Mouse (Mus musculus): ENCODE data around the gene Eif4e. TPM values are rescaled to one million over a fixed set of nuclear protein-coding genes. Genes with fewer than 3 reads are reported as not detected.
"Not testable (repeated sequence)": the region's sequence is repeated elsewhere in the genome, so short reads cannot be mapped to it uniquely, and the experiment has no call there.

The Eif4e gene
- polyA plus RNA-seq, 1 experiment: 5.4 TPM

DNA sequence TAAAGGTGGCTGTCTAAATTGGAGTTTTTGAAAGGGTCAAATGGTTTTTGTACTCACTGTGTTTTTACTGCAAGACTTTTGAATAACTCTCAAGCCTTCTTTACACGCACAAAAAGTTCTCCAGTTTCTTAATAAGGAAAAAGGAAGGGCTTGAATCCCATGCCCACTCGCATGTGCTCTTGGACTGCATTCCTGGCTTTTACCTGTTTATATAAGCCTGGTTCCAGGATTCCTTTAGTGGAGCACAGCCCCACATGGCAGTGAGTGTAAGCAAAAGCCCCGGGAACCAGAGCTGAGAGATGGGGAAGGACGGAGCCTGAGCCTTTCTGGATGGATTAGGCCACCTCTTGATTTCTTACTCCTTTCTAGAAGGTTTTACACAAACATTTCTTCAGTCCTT is 23.1 kb downstream of the Eif4e start:
- Histone ChIP-seq H3K27ac (ENCODE audit: insufficient read depth, low read depth, low read length) (no peak overlapping the region), H3K4me1 (ENCODE audit: control insufficient read depth, insufficient read depth, insufficient read length, low read length) (0 out of 2 replicates have a peak, but pooled peaks cover 1% of the 10 kb centered on the region), H3K4me3 (ENCODE audit: low read depth, low read length) (no peak overlapping the region), H3K36me3 (ENCODE audit: control insufficient read depth, insufficient read depth, low read length) (peaks cover 33% of the 10 kb centered on the region), H3K27me3 (ENCODE audit: control insufficient read depth, insufficient read depth, low read length) (no peaks in the 10 kb centered on the region)
- TF ChIP-seq CTCF (IDR thresholded peaks at IDR 0.05; ENCODE audit: extremely low read depth, insufficient read length, insufficient replicate concordance, low read depth, low read length) (no peak), POLR2A (IDR thresholded peaks at IDR 0.05; ENCODE audit: low read depth, low read length) (no peak)
- WGBS: 83% methylated on average over 4 of the region's 4 CpGs

DNA sequence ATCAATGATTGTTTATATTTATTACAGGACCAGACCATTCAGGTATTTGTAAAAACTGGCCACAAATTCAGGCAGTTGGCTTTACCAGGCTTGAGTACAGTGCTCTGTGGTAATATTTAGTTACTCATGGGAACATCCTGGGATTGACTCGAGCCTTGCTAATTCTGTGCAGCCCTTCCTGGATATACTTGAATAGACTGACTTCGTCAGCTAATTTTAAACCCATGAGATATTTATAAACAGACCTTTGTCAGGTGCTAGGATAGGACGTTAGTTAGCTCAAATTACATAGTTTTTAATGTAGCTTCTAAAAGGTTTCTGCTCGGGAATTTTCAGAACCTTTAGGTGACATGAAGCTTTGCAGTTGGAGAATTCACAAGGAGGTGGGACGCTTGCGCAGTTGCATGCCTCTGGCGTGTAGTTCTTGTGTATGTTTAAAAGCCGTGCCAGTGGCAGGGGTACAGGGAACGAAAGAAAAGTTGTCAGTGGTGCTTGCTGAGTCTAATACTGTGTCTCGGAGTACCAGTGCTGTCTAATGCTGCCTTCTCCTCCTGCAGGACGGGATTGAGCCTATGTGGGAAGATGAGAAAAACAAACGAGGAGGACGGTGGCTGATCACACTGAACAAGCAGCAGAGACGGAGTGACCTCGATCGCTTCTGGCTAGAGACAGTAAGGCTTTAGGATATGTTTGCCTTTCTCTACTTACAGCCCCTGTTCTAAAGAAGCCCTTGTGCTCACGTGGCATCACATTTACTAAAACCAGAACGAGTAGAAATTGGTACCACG is 24.6 kb downstream of the Eif4e start:
- no peak overlapping the region for H3K4me3 ChIP-seq (ENCODE audit: low read depth, low read length)
- no peaks in the 10 kb centered on the region for H3K4me1 ChIP-seq (ENCODE audit: control insufficient read depth, insufficient read depth, insufficient read length, low read length)
- TF ChIP-seq POLR2A (IDR thresholded peaks at IDR 0.05; ENCODE audit: low read depth, low read length) (no peak), CTCF (IDR thresholded peaks at IDR 0.05; ENCODE audit: extremely low read depth, insufficient read length, insufficient replicate concordance, low read depth, low read length) (no peak)
- 88% methylated on average over 19 of the region's 19 CpGs for WGBS
- H3K27me3 ChIP-seq (ENCODE audit: control insufficient read depth, insufficient read depth, low read length): no peaks in the 10 kb centered on the region
- no peak overlapping the region for H3K27ac ChIP-seq (ENCODE audit: insufficient read depth, low read depth, low read length)
- H3K36me3 ChIP-seq (ENCODE audit: control insufficient read depth, insufficient read depth, low read length): peaks cover 37% of the 10 kb centered on the region

DNA sequence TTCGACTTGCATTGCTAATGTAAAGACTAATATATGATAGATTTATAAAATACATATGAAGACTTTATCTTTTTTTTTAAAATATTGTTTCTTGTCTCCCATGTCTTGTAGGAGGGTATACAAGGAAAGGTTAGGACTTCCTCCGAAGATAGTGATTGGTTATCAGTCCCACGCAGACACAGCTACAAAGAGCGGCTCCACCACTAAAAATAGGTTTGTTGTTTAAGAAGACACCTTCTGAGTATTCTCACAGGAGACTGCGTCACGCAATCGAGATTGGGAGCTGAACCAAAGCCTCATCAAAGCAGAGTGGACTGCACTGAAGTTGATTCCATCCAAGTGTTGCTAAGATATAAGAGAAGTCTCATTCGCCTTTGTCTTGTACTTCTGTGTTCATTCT is 29.3 kb downstream of the Eif4e start:
- H3K27me3 ChIP-seq (ENCODE audit: control insufficient read depth, insufficient read depth, low read length); H3K4me3 ChIP-seq (ENCODE audit: low read depth, low read length); H3K27ac ChIP-seq (ENCODE audit: insufficient read depth, low read depth, low read length); H3K4me1 ChIP-seq (ENCODE audit: control insufficient read depth, insufficient read depth, insufficient read length, low read length): not testable (repeated sequence)
- peaks cover 42% of the 10 kb centered on the region for H3K36me3 ChIP-seq (ENCODE audit: control insufficient read depth, insufficient read depth, low read length)
- WGBS: 92% methylated on average over 8 of the region's 8 CpGs

DNA sequence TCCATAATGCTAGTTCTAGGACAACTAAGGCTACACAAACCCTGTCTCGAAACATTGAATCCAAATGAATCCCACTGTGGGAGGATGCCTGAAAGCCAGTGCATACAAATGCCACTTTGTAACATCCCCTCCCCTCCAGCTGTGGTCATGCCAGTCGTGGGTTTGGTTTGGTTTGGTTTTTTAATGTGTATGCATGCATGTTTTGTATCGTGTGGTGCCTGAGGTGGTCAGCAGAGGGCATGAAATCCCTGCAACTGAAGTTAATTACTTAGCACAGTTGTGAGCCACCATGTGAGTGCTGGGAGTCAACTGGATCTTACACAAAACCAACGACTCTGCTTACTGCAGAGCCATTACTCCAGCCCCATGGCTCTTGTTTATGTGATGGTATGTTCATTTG is 32.5 kb downstream of the Eif4e start:
- H3K4me1 ChIP-seq (ENCODE audit: control insufficient read depth, insufficient read depth, insufficient read length, low read length): no peaks in the 10 kb centered on the region
- H3K36me3 ChIP-seq (ENCODE audit: control insufficient read depth, insufficient read depth, low read length): peaks cover 19% of the 10 kb centered on the region
- H3K27ac ChIP-seq (ENCODE audit: insufficient read depth, low read depth, low read length): no peak overlapping the region
- H3K4me3 ChIP-seq (ENCODE audit: low read depth, low read length): no peak overlapping the region
- H3K27me3 ChIP-seq (ENCODE audit: control insufficient read depth, insufficient read depth, low read length): no peaks in the 10 kb centered on the region
- TF ChIP-seq POLR2A (IDR thresholded peaks at IDR 0.05; ENCODE audit: low read depth, low read length) (no peak), CTCF (IDR thresholded peaks at IDR 0.05; ENCODE audit: extremely low read depth, insufficient read length, insufficient replicate concordance, low read depth, low read length) (no peak)
- 61% methylated on average over 4 of the region's 4 CpGs for WGBS

DNA sequence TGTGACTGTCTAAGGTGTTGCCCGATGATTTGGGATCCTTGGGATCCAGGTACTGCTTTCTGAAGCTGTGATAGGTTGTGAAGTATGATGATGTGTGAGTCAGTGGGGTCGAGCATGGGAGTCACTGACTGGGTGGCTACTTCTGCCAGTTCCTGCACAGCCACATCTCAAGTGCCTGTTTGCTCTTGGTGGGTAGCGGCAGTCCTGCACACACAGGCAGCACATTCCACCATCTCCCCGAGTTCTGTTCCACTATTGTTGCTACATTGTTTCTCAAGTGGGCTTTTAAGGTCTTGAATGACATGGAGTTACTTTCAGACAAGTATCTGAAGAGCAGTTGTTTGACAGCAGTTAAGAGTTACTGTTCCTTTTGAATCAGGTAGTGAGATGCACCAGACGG is 34.3 kb downstream of the Eif4e start:
- WGBS: 82% methylated on average over 5 of the region's 5 CpGs
- Histone ChIP-seq H3K27me3 (ENCODE audit: control insufficient read depth, insufficient read depth, low read length) (no peaks in the 10 kb centered on the region), H3K4me1 (ENCODE audit: control insufficient read depth, insufficient read depth, insufficient read length, low read length) (no peaks in the 10 kb centered on the region), H3K27ac (ENCODE audit: insufficient read depth, low read depth, low read length) (no peak overlapping the region), H3K4me3 (ENCODE audit: low read depth, low read length) (no peak overlapping the region), H3K36me3 (ENCODE audit: control insufficient read depth, insufficient read depth, low read length) (peaks cover 14% of the 10 kb centered on the region)
- no peak for TF ChIP-seq CTCF (IDR thresholded peaks at IDR 0.05; ENCODE audit: extremely low read depth, insufficient read length, insufficient replicate concordance, low read depth, low read length)
- no peak for TF ChIP-seq POLR2A (IDR thresholded peaks at IDR 0.05; ENCODE audit: low read depth, low read length)

DNA sequence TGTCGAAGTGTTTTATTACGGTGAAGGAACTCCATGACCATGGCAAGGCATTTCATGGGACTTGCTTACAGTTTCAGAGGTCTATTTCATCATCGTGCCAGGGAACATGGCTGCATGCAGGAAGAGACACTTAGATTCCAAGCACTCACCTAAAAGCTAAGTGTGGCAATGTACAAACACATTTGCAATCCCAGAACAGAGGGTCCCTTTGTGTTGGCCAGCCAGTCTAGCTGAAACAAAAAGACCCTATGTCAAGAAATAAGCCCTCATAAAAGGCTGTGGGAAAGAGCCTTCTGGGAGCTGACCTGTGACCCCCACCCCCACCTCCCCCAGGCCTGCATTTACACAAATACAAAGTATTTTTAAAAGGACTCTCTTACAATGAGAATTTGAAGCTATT is 34.9 kb downstream of the Eif4e start:
- Histone ChIP-seq H3K4me3 (ENCODE audit: low read depth, low read length) (no peak overlapping the region), H3K36me3 (ENCODE audit: control insufficient read depth, insufficient read depth, low read length) (peaks cover 14% of the 10 kb centered on the region), H3K27me3 (ENCODE audit: control insufficient read depth, insufficient read depth, low read length) (no peaks in the 10 kb centered on the region), H3K27ac (ENCODE audit: insufficient read depth, low read depth, low read length) (no peak overlapping the region), H3K4me1 (ENCODE audit: control insufficient read depth, insufficient read depth, insufficient read length, low read length) (no peaks in the 10 kb centered on the region)
- WGBS: 96% methylated on average over 3 of the region's 3 CpGs
- no peak for TF ChIP-seq CTCF (IDR thresholded peaks at IDR 0.05; ENCODE audit: extremely low read depth, insufficient read length, insufficient replicate concordance, low read depth, low read length)
- TF ChIP-seq POLR2A (IDR thresholded peaks at IDR 0.05; ENCODE audit: low read depth, low read length): no peak

DNA sequence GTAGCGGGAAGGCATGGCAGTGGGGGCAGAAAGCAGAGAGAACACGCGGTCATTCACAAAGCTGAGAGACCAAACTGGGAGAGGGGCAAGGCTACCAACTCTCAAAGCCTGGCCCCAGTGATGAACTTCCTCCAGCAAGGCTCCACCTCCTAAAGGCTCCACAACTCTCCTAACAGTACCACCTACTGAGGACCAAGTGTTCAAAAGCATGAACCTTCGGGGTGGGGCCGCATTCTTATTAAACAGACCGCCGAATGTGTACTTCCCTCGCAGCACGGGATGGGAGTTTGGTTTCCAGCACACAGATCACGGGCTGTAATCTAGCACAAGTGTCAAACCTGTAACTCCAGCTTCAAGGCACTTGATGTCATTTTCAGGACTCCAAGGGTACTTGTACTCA is 52.9 kb downstream of the Eif4e start:
- Histone ChIP-seq H3K27ac (ENCODE audit: insufficient read depth, low read depth, low read length) (no peak overlapping the region), H3K4me1 (ENCODE audit: control insufficient read depth, insufficient read depth, insufficient read length, low read length) (no peaks in the 10 kb centered on the region), H3K4me3 (ENCODE audit: low read depth, low read length) (no peak overlapping the region), H3K36me3 (ENCODE audit: control insufficient read depth, insufficient read depth, low read length) (no peaks in the 10 kb centered on the region), H3K27me3 (ENCODE audit: control insufficient read depth, insufficient read depth, low read length) (no peaks in the 10 kb centered on the region)
- no peak for TF ChIP-seq CTCF (IDR thresholded peaks at IDR 0.05; ENCODE audit: extremely low read depth, insufficient read length, insufficient replicate concordance, low read depth, low read length)
- TF ChIP-seq POLR2A (IDR thresholded peaks at IDR 0.05; ENCODE audit: low read depth, low read length): no peak
- WGBS: 85% methylated on average over 10 of the region's 10 CpGs

Measured in small intestine, adult 2 months (tissue).